26 mouse cellular contexts compared by ENCODE assay signal in the genomic region with DNA sequence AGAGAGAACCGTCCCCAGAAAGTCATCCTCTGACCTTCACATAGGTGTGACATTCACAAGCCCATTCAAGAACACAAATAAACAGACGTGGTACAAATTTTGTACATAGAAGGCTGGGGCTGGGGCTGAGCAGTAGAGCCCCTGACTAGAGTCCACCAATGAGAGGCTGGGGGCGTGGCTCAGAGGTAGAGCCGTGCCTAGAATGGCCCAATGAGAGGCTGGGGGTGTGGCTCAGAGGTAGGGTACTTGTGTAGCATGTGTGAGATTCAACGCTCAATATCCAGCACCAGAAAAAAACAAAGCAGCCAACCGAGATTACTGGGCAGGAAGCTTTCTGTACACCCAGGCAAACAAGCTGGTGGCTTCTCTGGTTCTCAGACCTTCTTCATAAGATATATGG. TPM values are rescaled to one million over a fixed set of nuclear protein-coding genes. Genes with fewer than 3 reads are reported as not detected.
A peak's percentile ranks its signal among the peaks of the same experiment; 100 is the strongest.
DNase-seq lines count a peak whose midpoint lies in the region; ATAC-seq lines count a peak whose summit lies in the region.
"Had no signal": no experiment of that assay in that cellular context is flagged by ENCODE, and none has a peak within 500 bp of the region (broad histone marks: within the 10 kb centered on the region; RNA-seq: fewer than 3 reads in every experiment).

No protein-coding gene starts in this region.

- H3K9ac ChIP-seq in midbrain, embryonic 11.5 days (ENCODE audit: low read length): no peak overlapping the region
- H3K9ac ChIP-seq: embryonic facial prominence, embryonic 12.5 days; forebrain, embryonic 13.5 days had no signal

- no peaks in the 10 kb centered on the region for H3K9me3 ChIP-seq in midbrain, embryonic 11.5 days (ENCODE audit: control insufficient read depth, low read length)
- H3K9me3 ChIP-seq: embryonic facial prominence, embryonic 10.5 days; embryonic facial prominence, embryonic 12.5 days; forebrain, embryonic 13.5 days had no signal

- H3K4me3 ChIP-seq in midbrain, embryonic 11.5 days (ENCODE audit: low read depth, low read length): no peak overlapping the region
- H3K4me3 ChIP-seq: embryonic facial prominence, embryonic 10.5 days; embryonic facial prominence, embryonic 12.5 days; forebrain, embryonic 13.5 days had no signal

- H3K36me3 ChIP-seq in midbrain, embryonic 11.5 days (ENCODE audit: control insufficient read depth, insufficient read depth, low read length): no peaks in the 10 kb centered on the region
- H3K36me3 ChIP-seq: embryonic facial prominence, embryonic 10.5 days; embryonic facial prominence, embryonic 12.5 days had no signal

- H3K27me3 ChIP-seq in midbrain, embryonic 11.5 days (ENCODE audit: control insufficient read depth, insufficient read depth, low read length): peaks cover 14% of the 10 kb centered on the region; the same call in 1 of the 2 replicates
- H3K27me3 ChIP-seq: Patski had no signal

- H3K4me2 ChIP-seq in midbrain, embryonic 11.5 days: no peak overlapping the region
- H3K4me2 ChIP-seq: embryonic facial prominence, embryonic 12.5 days; forebrain, embryonic 13.5 days had no signal

- DNase-seq in A20 (ENCODE audit: low read depth, low spot score) (peak; percentile 26), ES-CJ7 (ENCODE audit: low read depth, low spot score) (peak; percentile 39), R1 (ENCODE audit: low read depth, low spot score) (peak; percentile 87)
- DNase-seq in midbrain, embryonic 11.5 days (ENCODE audit: low spot score, missing footprints): no peak
- DNase-seq in kidney, adult 8-10 months: no peak
- no peak for DNase-seq in thymus, postnatal 10 days (ENCODE audit: low spot score in 2 of 2)
- DNase-seq: adrenal gland, adult 8-10 months; adrenal gland, postnatal 14 days; adrenal gland, postnatal 36 days; B cell, adult 2 months; cerebellum, adult 11-12 months; cerebellum, adult 2 months; cerebellum, adult 9-10 months; cerebellum, postnatal 10 days; cerebellum, postnatal 25 days had no signal

- 55% methylated on average over 6 of the region's 6 CpGs for WGBS in midbrain, embryonic 11.5 days

- no peak for ATAC-seq in midbrain, embryonic 11.5 days (ENCODE audit: low FRiP score)
- ATAC-seq: activated CD4-positive, CD25-positive, alpha-beta regulatory T cell, adult 4 months; CD4-positive, CD25-positive, alpha-beta regulatory T cell, adult 4 months; forebrain, embryonic 13.5 days; forebrain, embryonic 16.5 days; Patski had no signal

- no peak overlapping the region for H3K27ac ChIP-seq in midbrain, embryonic 11.5 days (ENCODE audit: low read depth, low read length)
- H3K27ac ChIP-seq: embryonic facial prominence, embryonic 10.5 days; embryonic facial prominence, embryonic 12.5 days; forebrain, embryonic 13.5 days had no signal

- H3K4me1 ChIP-seq in midbrain, embryonic 11.5 days (ENCODE audit: control insufficient read depth, insufficient read depth, low read length): no peaks in the 10 kb centered on the region
- H3K4me1 ChIP-seq: forebrain, embryonic 13.5 days had no signal

RNA-seq across cellular contexts. Expression of gene Lmtk3, which starts 27.8 kb away (rescaled TPM):
- 4.6 and 4.8 TPM in 2 replicates for polyA plus RNA-seq in midbrain, embryonic 11.5 days (2014; fragmentation: Nextera tagmentation; extraction: Ambion mirVana)
- polyA plus RNA-seq: activated CD4-positive, CD25-positive, alpha-beta regulatory T cell, adult 4 months; CD4-positive, CD25-positive, alpha-beta regulatory T cell, adult 4 months had no signal

RNA-seq across cellular contexts. Expression of gene Sult2b1, which starts 28.8 kb away (rescaled TPM):
- 1.5 and 2.4 TPM in 2 replicates for polyA plus RNA-seq in midbrain, embryonic 11.5 days (2014; fragmentation: Nextera tagmentation; extraction: Ambion mirVana)

RNA-seq across cellular contexts. Expression of gene Spaca4, which starts 30.1 kb away (rescaled TPM):
- polyA plus RNA-seq in midbrain, embryonic 11.5 days (2014; fragmentation: Nextera tagmentation; extraction: Ambion mirVana): not detected in 2 replicates
- polyA plus RNA-seq: activated CD4-positive, CD25-positive, alpha-beta regulatory T cell, adult 4 months; CD4-positive, CD25-positive, alpha-beta regulatory T cell, adult 4 months; cerebellum, adult 2 months; cortical plate, adult 2 months; embryonic facial prominence, embryonic 12.5 days; embryonic facial prominence, embryonic 14.5 days; forebrain, embryonic 11.5 days; forebrain, embryonic 13.5 days; forebrain, embryonic 16.5 days; frontal cortex, adult 2 months; Patski had no signal

RNA-seq across cellular contexts. Expression of gene Fam83e, which starts 34.7 kb away (rescaled TPM):
- 0.57 and 1.4 TPM in 2 replicates for polyA plus RNA-seq in midbrain, embryonic 11.5 days (2014; fragmentation: Nextera tagmentation; extraction: Ambion mirVana)
- polyA plus RNA-seq: activated CD4-positive, CD25-positive, alpha-beta regulatory T cell, adult 4 months; CD4-positive, CD25-positive, alpha-beta regulatory T cell, adult 4 months had no signal

RNA-seq across cellular contexts. Expression of gene Sphk2, which starts 37.9 kb away (rescaled TPM):
- 11.8 and 14.9 TPM in 2 replicates for polyA plus RNA-seq in midbrain, embryonic 11.5 days (2014; fragmentation: Nextera tagmentation; extraction: Ambion mirVana)

Comparison
In these comparisons a context has a peak if more than half of its experiments do, and no peak if none do; other contexts are left out.
1. DNase-seq: peak in A20 (single experiment), ES-CJ7 (single experiment) and R1 (single experiment); none in midbrain, embryonic 11.5 days (single experiment), kidney, adult 8-10 months (0 of 2) and thymus, postnatal 10 days (0 of 2).